Mouse (Mus musculus) cerebellum, adult 8-10 months (tissue): Measurements from ENCODE around the gene Cyp2d26.
A peak's percentile ranks its signal among the peaks of the same experiment; 100 is the strongest.
"Not testable (repeated sequence)": the region's sequence is repeated elsewhere in the genome, so short reads cannot be mapped to it uniquely, and the experiment has no call there.

Experiments
- DNase-seq: peaks from one replicate; pipeline ENCODE4 v3.0.0; 2022

Cyp2d26 gene

GRCm38 (mm10) chr15:82794277-82794676 lies at the start of gene Cyp2d26:
Cyp2d26 (minus strand) TSS chr15:82794294.
- no peak for DNase-seq

- DNase-seq: no peak
These were observed 45.1 kb upstream of the Cyp2d26 start for GRCm38 (mm10) chr15:82839146-82839545.

GRCm38 (mm10) chr15:82829917-82830316 lies 35.8 kb upstream of the Cyp2d26 start:
- DNase-seq: no peak

GRCm38 (mm10) chr15:82825866-82826265 lies 31.8 kb upstream of the Cyp2d26 start:
- DNase-seq: no peak

- no peak for DNase-seq
These were observed 28.3 kb upstream of the Cyp2d26 start for GRCm38 (mm10) chr15:82822347-82822746.

GRCm38 (mm10) chr15:82821657-82822056 lies 27.6 kb upstream of the Cyp2d26 start:
- no peak for DNase-seq

GRCm38 (mm10) chr15:82815296-82815695 lies 21.2 kb upstream of the Cyp2d26 start:
- no peak for DNase-seq

- peak; percentile 59 for DNase-seq
These were observed 20.7 kb upstream of the Cyp2d26 start for GRCm38 (mm10) chr15:82814806-82815205.

- DNase-seq: no peak
These were observed 20.2 kb upstream of the Cyp2d26 start for GRCm38 (mm10) chr15:82814321-82814720.

GRCm38 (mm10) chr15:82810556-82810955 lies 16.5 kb upstream of the Cyp2d26 start:
- DNase-seq: no peak

- no peak for DNase-seq
These were observed 15.4 kb upstream of the Cyp2d26 start for GRCm38 (mm10) chr15:82809511-82809910.

- no peak for DNase-seq
These were observed 13.1 kb upstream of the Cyp2d26 start for GRCm38 (mm10) chr15:82806969-82807763.

GRCm38 (mm10) chr15:82804708-82805639 lies 10.9 kb upstream of the Cyp2d26 start:
- DNase-seq: peak; percentile 83

GRCm38 (mm10) chr15:82795936-82796440 lies 1.9 kb upstream of the Cyp2d26 start:
- DNase-seq: no peak

GRCm38 (mm10) chr15:82793868-82794267 lies 226 bp downstream of the Cyp2d26 start:
- no peak for DNase-seq

- no peak for DNase-seq
These were observed 640 bp downstream of the Cyp2d26 start for GRCm38 (mm10) chr15:82793454-82793853.

- DNase-seq: no peak
These were observed 1.5 kb downstream of the Cyp2d26 start for GRCm38 (mm10) chr15:82792566-82792965.

GRCm38 (mm10) chr15:82784581-82784980 lies 9.5 kb downstream of the Cyp2d26 start:
- no peak for DNase-seq

GRCm38 (mm10) chr15:82783800-82784199 lies 10.3 kb downstream of the Cyp2d26 start:
- no peak for DNase-seq

- DNase-seq: not testable (repeated sequence)
These were observed 16.2 kb downstream of the Cyp2d26 start for GRCm38 (mm10) chr15:82777856-82778255.

GRCm38 (mm10) chr15:82765943-82766342 lies 28.2 kb downstream of the Cyp2d26 start:
- DNase-seq: no peak

- DNase-seq: no peak
These were observed 29.2 kb downstream of the Cyp2d26 start for GRCm38 (mm10) chr15:82764881-82765280.

GRCm38 (mm10) chr15:82763631-82764420 lies 30.3 kb downstream of the Cyp2d26 start, which contains the start of gene Cyp2d40:
Cyp2d40 (minus strand) TSS chr15:82764183.
- no peak for DNase-seq
